Mouse (Mus musculus) MEL (cell line): ENCODE results near the gene Sarm1. TPM values are rescaled to one million over a fixed set of nuclear protein-coding genes. Genes with fewer than 3 reads are reported as not detected.

ENCODE experiments used
- DNase-seq: peaks from one replicate; pipeline ENCODE4 v3.0.0; 2011; ENCODE audit warnings: low read depth, low spot score
- H3K27ac ChIP-seq: 2 replicates; pipeline ENCODE4 v1.5.1; 2012; ENCODE audit warnings: low read depth, mild to moderate bottlenecking, control low read depth, low read length, moderate library complexity; ENCODE audit not compliant: control insufficient read depth
- H3K27me3 ChIP-seq, 2 experiments: fragments of 150-350 bp in 1 of 2; sonication (generic) in 1 of 2; 2 replicates each; pipeline ENCODE4 v1.6.1; 2012; ENCODE audit warnings: low read length in 2 of 2, mild to moderate bottlenecking in 2 of 2, improper control_type of control experiment in 1 of 2, moderate library complexity in 1 of 2; ENCODE audit not compliant: insufficient read depth in 2 of 2, control insufficient read depth in 1 of 2
- H3K36me3 ChIP-seq, 2 experiments: 2 replicates each; pipeline ENCODE4 v1.6.1; 2012 to 2014; ENCODE audit warnings: low read length in 2 of 2, improper control_type of control experiment in 1 of 2, inconsistent platforms in 1 of 2, mild to moderate bottlenecking in 1 of 2; ENCODE audit not compliant: insufficient read depth in 2 of 2, control insufficient read depth in 1 of 2
- H3K4me1 ChIP-seq, 2 experiments: fragments of 150-350 bp in 1 of 2; sonication (generic) in 1 of 2; 2 replicates each; pipeline ENCODE4 v1.6.1; 2012; ENCODE audit warnings: low read length in 2 of 2, improper control_type of control experiment in 1 of 2, mild to moderate bottlenecking in 1 of 2; ENCODE audit not compliant: insufficient read depth in 2 of 2, control insufficient read depth in 1 of 2
- H3K4me3 ChIP-seq, 2 experiments: fragments of 150-350 bp in 1 of 2; sonication (generic) in 1 of 2; 2 replicates each; pipeline ENCODE4 v1.5.1; 2012; ENCODE audit warnings: low read depth in 2 of 2, low read length in 2 of 2, mild to moderate bottlenecking in 2 of 2, moderate library complexity in 2 of 2, control low read depth in 1 of 2, improper control_type of control experiment in 1 of 2; ENCODE audit not compliant: control insufficient read depth in 1 of 2, insufficient read depth in 1 of 2
- H3K79me2 ChIP-seq: 2 replicates; pipeline ENCODE4 v1.6.1; 2012; ENCODE audit warnings: mild to moderate bottlenecking, low read length, moderate library complexity; ENCODE audit not compliant: control insufficient read depth, poor library complexity, insufficient read depth
- H3K9ac ChIP-seq: 2 replicates; pipeline ENCODE4 v1.6.1; 2012; ENCODE audit warnings: low read depth, mild to moderate bottlenecking, control low read depth, low read length, moderate library complexity; ENCODE audit not compliant: control insufficient read depth, poor library complexity, severe bottlenecking
- H3K9me3 ChIP-seq: fragments of 150-350 bp; sonication (generic); replicated peaks from 2 replicates; pipeline ENCODE4 v1.6.1; 2012; ENCODE audit warnings: mild to moderate bottlenecking, low read length, improper control_type of control experiment, moderate library complexity; ENCODE audit not compliant: insufficient read depth
- BHLHE40 ChIP-seq: IDR thresholded peaks from 2 replicates; pipeline ENCODE4 v1.6.1; 2012; ENCODE audit warnings: low read depth, mild to moderate bottlenecking, inconsistent platforms, low read length, improper control_type of control experiment, borderline replicate concordance
- E2F4 ChIP-seq: IDR thresholded peaks from 2 replicates; pipeline ENCODE4 v1.6.1; 2011; ENCODE audit warnings: low read depth, low read length, improper control_type of control experiment, borderline replicate concordance
- ELF1 ChIP-seq: IDR thresholded peaks from 2 replicates; pipeline ENCODE4 v1.6.1; 2014; ENCODE audit warnings: low read depth, mild to moderate bottlenecking, inconsistent platforms, low read length, improper control_type of control experiment, moderate library complexity
- ETS1 ChIP-seq: IDR thresholded peaks from 2 replicates; pipeline ENCODE4 v1.6.1; 2012; ENCODE audit warnings: low read depth, mild to moderate bottlenecking, inconsistent platforms, low read length, improper control_type of control experiment, moderate library complexity
- GATA1 ChIP-seq: IDR thresholded peaks from 2 replicates; pipeline ENCODE4 v1.6.1; 2011; ENCODE audit warnings: low read depth, low read length, improper control_type of control experiment
- HCFC1 ChIP-seq: IDR thresholded peaks from 2 replicates; pipeline ENCODE4 v1.6.1; 2012; ENCODE audit warnings: low read depth, mild to moderate bottlenecking, inconsistent platforms, low read length, improper control_type of control experiment, moderate library complexity
- JUND ChIP-seq: IDR thresholded peaks from 2 replicates; pipeline ENCODE4 v1.6.1; 2011; ENCODE audit warnings: low read depth, mild to moderate bottlenecking, improper control_type of control experiment, low read length
- MAFK ChIP-seq: IDR thresholded peaks from 2 replicates; pipeline ENCODE4 v1.6.1; 2011; ENCODE audit warnings: low read depth, mild to moderate bottlenecking, low read length, improper control_type of control experiment, borderline replicate concordance
- MYB ChIP-seq: IDR thresholded peaks from 2 replicates; pipeline ENCODE4 v1.6.1; 2011; ENCODE audit warnings: mild to moderate bottlenecking, low read depth, low read length, improper control_type of control experiment
- MYC ChIP-seq: IDR thresholded peaks from 2 replicates; pipeline ENCODE4 v1.6.1; 2011; ENCODE audit warnings: low read depth, mild to moderate bottlenecking, low read length, improper control_type of control experiment, moderate library complexity
- NRF1 ChIP-seq: IDR thresholded peaks from 2 replicates; pipeline ENCODE4 v1.6.1; 2014; ENCODE audit warnings: low read depth, mild to moderate bottlenecking, inconsistent platforms, low read length, improper control_type of control experiment, moderate library complexity; ENCODE audit not compliant: poor library complexity, insufficient read depth, severe bottlenecking
- POLR2A ChIP-seq, 2 experiments: IDR thresholded peaks; 2 replicates each; pipeline ENCODE4 v1.6.1; 2011 to 2012; ENCODE audit warnings: low read length in 2 of 2, mild to moderate bottlenecking in 2 of 2, control low read depth in 1 of 2, improper control_type of control experiment in 1 of 2, low read depth in 1 of 2, moderate library complexity in 1 of 2; ENCODE audit not compliant: control insufficient read depth in 1 of 2, insufficient read depth in 1 of 2, poor library complexity in 1 of 2
- POLR2AphosphoS5 ChIP-seq: IDR thresholded peaks from 2 replicates; pipeline ENCODE4 v1.6.1; 2012; ENCODE audit warnings: low read depth, borderline replicate concordance, mild to moderate bottlenecking, inconsistent platforms, low read length, moderate library complexity, mixed read lengths
- RCOR1 ChIP-seq: IDR thresholded peaks from 2 replicates; pipeline ENCODE4 v1.6.1; 2012; ENCODE audit warnings: low read depth, mild to moderate bottlenecking, inconsistent platforms, low read length, improper control_type of control experiment
- SMC3 ChIP-seq: IDR thresholded peaks from 2 replicates; pipeline ENCODE4 v1.6.1; 2011; ENCODE audit warnings: low read depth, low read length, improper control_type of control experiment
- USF1 ChIP-seq: IDR thresholded peaks from 2 replicates; pipeline ENCODE4 v1.6.1; 2014; ENCODE audit warnings: low read depth, mild to moderate bottlenecking, inconsistent platforms, low read length, improper control_type of control experiment, moderate library complexity
- USF2 ChIP-seq, 2 experiments: IDR thresholded peaks; 2 replicates each; pipeline ENCODE4 v1.6.1; 2011 to 2012; ENCODE audit warnings: improper control_type of control experiment in 2 of 2, low read length in 2 of 2, borderline replicate concordance in 1 of 2, inconsistent platforms in 1 of 2, low read depth in 1 of 2, mild to moderate bottlenecking in 1 of 2; ENCODE audit not compliant: insufficient read depth in 1 of 2
- ZC3H11A ChIP-seq: IDR thresholded peaks from 2 replicates; pipeline ENCODE4 v1.6.1; 2012; ENCODE audit warnings: low read depth, mild to moderate bottlenecking, inconsistent platforms, low read length, improper control_type of control experiment
- ZKSCAN1 ChIP-seq: IDR thresholded peaks from 2 replicates; pipeline ENCODE4 v1.6.1; 2012; ENCODE audit warnings: low read depth, mild to moderate bottlenecking, inconsistent platforms, low read length, improper control_type of control experiment, moderate library complexity
- ZMIZ1 ChIP-seq: IDR thresholded peaks from 2 replicates; pipeline ENCODE4 v1.6.1; 2012; ENCODE audit warnings: low read depth, mild to moderate bottlenecking, inconsistent platforms, low read length, improper control_type of control experiment, moderate library complexity
- polyA plus RNA-seq, 2 experiments: library from polyadenylated mRNA; stranded (reverse) in 1 of 2; unstranded in 1 of 2; fragments of >175 nt in 1 of 2; fragments of >200 nt in 1 of 2; gene quantifications; 2 replicates each; pipeline versions ENCODE4 v1.2.1 to v1.2.4; 2012; ENCODE audit warnings: low replicate concordance in 2 of 2, low read depth in 1 of 2; ENCODE audit not compliant: insufficient read length in 2 of 2, insufficient read depth in 1 of 2, missing spikeins in 1 of 2
- total RNA-seq: library from RNA; depleted of rRNA; stranded (reverse); fragments of 300-350 nt; gene quantifications from 2 replicates; pipeline ENCODE4 v1.2.3, GENCODE M21; 2012

The Sarm1 gene
- total and polyA plus RNA-seq, 3 experiments, result 0.73 to 4.3 TPM; not detected in 1

DNA sequence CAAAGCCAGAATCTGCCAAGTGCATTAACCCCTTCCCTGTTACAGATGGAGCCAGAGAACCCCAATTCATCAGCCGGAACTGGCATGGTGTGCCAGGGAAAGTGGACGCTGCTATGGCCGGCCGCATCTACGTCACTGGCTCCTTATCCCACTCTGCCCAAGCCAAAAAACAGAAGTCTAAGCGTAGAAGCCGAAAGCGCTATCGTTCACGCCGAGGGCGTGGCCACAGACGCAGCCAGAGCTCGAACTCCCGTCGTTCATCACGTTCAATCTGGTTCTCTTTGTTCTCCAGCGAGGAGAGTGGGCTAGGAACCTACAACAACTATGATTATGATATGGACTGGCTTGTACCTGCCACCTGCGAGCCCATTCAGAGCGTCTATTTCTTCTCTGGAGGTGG, 4.0 kb upstream of the Sarm1 start:
- peaks cover 3 to 7% of the 10 kb centered on the region in 2 experiments; a peak in 3 of 4 replicates for H3K36me3 ChIP-seq
- H3K9me3 ChIP-seq, result no peaks in the 10 kb centered on the region
- DNase-seq, result peak; percentile 84
- no peak overlapping the region for H3K27ac ChIP-seq
- no peaks in the 10 kb centered on the region; a peak in 1 of 4 replicates for H3K27me3 ChIP-seq
- H3K9ac ChIP-seq, result no peak overlapping the region
- peaks cover 0 to 26% of the 10 kb centered on the region in 2 experiments; a peak in 3 of 4 replicates for H3K4me1 ChIP-seq
- no peak overlapping the region for H3K4me3 ChIP-seq
- TF ChIP-seq SMC3 (no peak), USF1 (no peak), GATA1 (peak; percentile 2; the same call in 1 of the 2 replicates), MAFK (no peak), ZC3H11A (no peak), ZKSCAN1 (no peak)
- no peaks in the 10 kb centered on the region for H3K79me2 ChIP-seq

DNA sequence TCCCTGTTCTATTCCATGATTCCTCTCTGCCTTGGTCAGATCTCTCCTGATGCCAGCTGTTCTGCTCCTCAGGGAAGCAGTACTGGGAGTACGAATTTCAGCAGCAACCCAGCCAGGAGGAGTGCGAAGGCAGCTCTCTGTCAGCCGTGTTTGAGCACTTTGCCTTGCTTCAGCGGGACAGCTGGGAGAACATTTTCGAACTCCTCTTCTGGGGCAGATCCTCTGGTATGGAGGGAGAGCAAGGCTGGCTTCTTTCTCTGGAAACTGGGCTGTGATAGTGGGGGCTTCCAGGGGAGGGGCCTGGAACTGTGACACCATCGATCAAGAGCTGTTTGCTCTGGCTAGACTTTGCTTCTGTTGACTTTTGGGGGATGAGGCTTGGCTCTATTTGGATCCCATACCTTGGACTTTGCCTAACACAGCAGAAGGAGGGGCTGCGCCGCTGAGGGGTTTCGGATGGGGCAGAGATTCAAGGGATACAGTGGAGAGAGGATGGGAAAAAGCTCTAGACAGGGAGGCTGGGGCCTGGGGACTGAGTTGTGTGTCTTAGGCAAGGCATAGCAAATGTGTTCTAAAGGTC, 3.2 kb upstream of the Sarm1 start:
- H3K9me3 ChIP-seq, result no peaks in the 10 kb centered on the region
- H3K4me3 ChIP-seq, result no peak overlapping the region
- H3K4me1 ChIP-seq, result peaks cover 0 to 26% of the 10 kb centered on the region in 2 experiments; a peak in 3 of 4 replicates
- DNase-seq, result no peak
- no peaks in the 10 kb centered on the region for H3K79me2 ChIP-seq
- no peak overlapping the region for H3K27ac ChIP-seq
- TF ChIP-seq BHLHE40 (no peak), MYB (no peak), POLR2A (IDR thresholded peaks at IDR 0.05; ENCODE audit: control insufficient read depth in 1 of 2, insufficient read depth in 1 of 2, low read depth in 1 of 2, low read length in 2 of 2, poor library complexity in 1 of 2) (no peak), JUND (no peak), ZMIZ1 (no peak), USF2 (IDR thresholded peaks at IDR 0.05; ENCODE audit: borderline replicate concordance in 1 of 2, insufficient read depth in 1 of 2, low read depth in 1 of 2, low read length in 2 of 2) (no peak), NRF1 (no peak), POLR2AphosphoS5 (no peak), E2F4 (no peak), RCOR1 (no peak), ETS1 (no peak), ELF1 (no peak), HCFC1 (no peak), MYC (no peak), ZC3H11A (no peak)
- H3K27me3 ChIP-seq, result no peaks in the 10 kb centered on the region; a peak in 1 of 4 replicates
- H3K36me3 ChIP-seq, result peaks cover 0 to 7% of the 10 kb centered on the region in 2 experiments; a peak in 1 of 4 replicates
- no peak overlapping the region for H3K9ac ChIP-seq
